ENCODE assay signal across 9 mouse cellular contexts in the genomic region with DNA sequence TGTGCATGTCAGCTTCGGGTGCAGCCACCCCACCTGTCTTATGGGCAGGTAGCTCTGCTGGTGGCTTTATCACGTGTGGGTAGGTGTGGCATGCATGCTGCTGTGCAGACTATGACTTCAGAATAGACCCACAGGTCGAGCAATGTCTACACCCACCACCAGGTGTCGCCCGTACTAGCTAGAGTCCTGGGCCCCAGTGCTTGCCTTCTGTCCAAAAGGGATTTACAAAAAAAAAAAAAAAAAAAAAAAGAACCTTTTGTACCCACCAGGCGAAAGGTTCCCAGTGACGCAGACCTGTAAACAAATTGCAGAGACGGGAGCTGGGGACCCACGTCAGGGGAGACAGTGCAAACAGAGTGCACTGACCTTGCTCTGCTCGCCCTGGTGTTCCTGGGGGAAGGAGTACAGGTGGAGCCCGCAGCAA. TPM values are rescaled to one million over a fixed set of nuclear protein-coding genes. Genes with fewer than 3 reads are reported as not detected.
DNase-seq lines count a peak whose midpoint lies in the region; ATAC-seq and TF ChIP-seq lines count a peak whose summit lies in the region.
"Had no signal": no experiment of that assay in that cellular context is flagged by ENCODE, and none has a peak within 500 bp of the region (broad histone marks: within the 10 kb centered on the region; RNA-seq: fewer than 3 reads in every experiment).

No protein-coding gene starts in this region.

- H3K9ac ChIP-seq in CH12.LX (ENCODE audit: insufficient read depth, low read depth): no peak overlapping the region
- H3K9ac ChIP-seq in forebrain, embryonic 11.5 days (ENCODE audit: low read length): no peak overlapping the region
- no peak overlapping the region for H3K9ac ChIP-seq in liver, postnatal 0 days (replicated peaks)
- no peak overlapping the region for H3K9ac ChIP-seq in neural tube, embryonic 15.5 days (replicated peaks)
- H3K9ac ChIP-seq: embryonic facial prominence, embryonic 15.5 days had no signal

- no peak overlapping the region for H3K27ac ChIP-seq in CH12.LX (ENCODE audit: insufficient read depth, low read depth)
- H3K27ac ChIP-seq in forebrain, embryonic 11.5 days (ENCODE audit: low read depth, low read length): no peak overlapping the region
- peak overlapping the region; percentile 93 for H3K27ac ChIP-seq in liver, postnatal 0 days (ENCODE audit: low read depth)
- no peak overlapping the region for H3K27ac ChIP-seq in neural tube, embryonic 15.5 days (replicated peaks)
- H3K27ac ChIP-seq in thymus, adult 2 months (ENCODE audit: control insufficient read depth, insufficient read depth, low read length): no peak overlapping the region
- H3K27ac ChIP-seq: embryonic facial prominence, embryonic 15.5 days had no signal

- no peak for TF ChIP-seq EP300 in CH12.LX (IDR thresholded peaks at IDR 0.05; ENCODE audit: low read length)
- peak; percentile 89 for TF ChIP-seq EP300 in liver, postnatal 0 days (IDR thresholded peaks at IDR 0.05; ENCODE audit: low read depth)

- peaks cover 68% of the 10 kb centered on the region for H3K27me3 ChIP-seq in CH12.LX (replicated peaks)
- H3K27me3 ChIP-seq in forebrain, embryonic 11.5 days (ENCODE audit: control insufficient read depth, insufficient read depth, low read length): no peaks in the 10 kb centered on the region
- no peaks in the 10 kb centered on the region for H3K27me3 ChIP-seq in liver, postnatal 0 days (ENCODE audit: insufficient read depth, low read length)
- H3K27me3 ChIP-seq in neural tube, embryonic 15.5 days (replicated peaks): no peaks in the 10 kb centered on the region
- H3K27me3 ChIP-seq in thymus, adult 2 months (ENCODE audit: control insufficient read depth, insufficient read depth, low read length): no peaks in the 10 kb centered on the region
- H3K27me3 ChIP-seq: embryonic facial prominence, embryonic 15.5 days had no signal

- H3K36me3 ChIP-seq in CH12.LX (replicated peaks in 1 of 2; ENCODE audit: control insufficient read depth in 1 of 2, insufficient read depth in 1 of 2, low read length in 1 of 2): no peaks in the 10 kb centered on the region
- no peaks in the 10 kb centered on the region for H3K36me3 ChIP-seq in forebrain, embryonic 11.5 days (ENCODE audit: control insufficient read depth, insufficient read depth, low read length)
- no peaks in the 10 kb centered on the region for H3K36me3 ChIP-seq in liver, postnatal 0 days (replicated peaks; ENCODE audit: insufficient read depth, low read length)
- H3K36me3 ChIP-seq in neural tube, embryonic 15.5 days: no peaks in the 10 kb centered on the region
- no peaks in the 10 kb centered on the region for H3K36me3 ChIP-seq in thymus, adult 2 months (ENCODE audit: control insufficient read depth, insufficient read depth, low read length)
- H3K36me3 ChIP-seq: embryonic facial prominence, embryonic 15.5 days had no signal

- peak; percentile 39 for TF ChIP-seq RAD21 in CH12.LX (IDR thresholded peaks at IDR 0.05; ENCODE audit: low read depth, low read length)

- 12% methylated on average over 11 of the region's 11 CpGs for WGBS in forebrain, embryonic 11.5 days
- 13% methylated on average over 11 of the region's 11 CpGs for WGBS in liver, postnatal 0 days (ENCODE audit: insufficient replicate concordance)
- WGBS in neural tube, embryonic 15.5 days: 21% methylated on average over 11 of the region's 11 CpGs
- WGBS in thymus, adult 2 months: 29% methylated on average over 11 of the region's 11 CpGs

- TF ChIP-seq POLR2A in CH12.LX (IDR thresholded peaks at IDR 0.05; ENCODE audit: low read depth, low read length): no peak
- TF ChIP-seq POLR2A in brain, embryonic 14.5 days (IDR thresholded peaks at IDR 0.05; ENCODE audit: borderline replicate concordance, extremely low read depth, insufficient read depth, insufficient read length, poor library complexity, severe bottlenecking): no peak
- no peak for TF ChIP-seq POLR2A in thymus, adult 2 months (IDR thresholded peaks at IDR 0.05; ENCODE audit: control insufficient read depth, extremely low read depth, insufficient read depth, low read length, poor library complexity)

- dilution Hi-C loops in CH12.LX (cut with MboI; ENCODE audit: extremely low pct_ligation_motif_present, extremely low pct_unique_long_range_greater_than_20kb, low sequenced_read_pairs): no loop called here

- TF ChIP-seq CTCF in CH12.LX (conservative IDR thresholded peaks at IDR 0.05 in 1 of 2, IDR thresholded peaks at IDR 0.05 in 1 of 2; ENCODE audit: low read depth in 2 of 2, low read length in 2 of 2): peak in 1 of 2 experiments; percentile 72; a peak in 3 of 4 replicates
- peak; percentile 80 for TF ChIP-seq CTCF in brain, embryonic 14.5 days (IDR thresholded peaks at IDR 0.05; ENCODE audit: borderline replicate concordance, extremely low read depth, insufficient read depth, insufficient read length)
- TF ChIP-seq CTCF in liver, postnatal 0 days (IDR thresholded peaks at IDR 0.05; ENCODE audit: low read depth): peak; percentile 78
- TF ChIP-seq CTCF in thymus, adult 2 months (IDR thresholded peaks at IDR 0.05; ENCODE audit: borderline replicate concordance, control insufficient read depth, extremely low read depth, insufficient read depth, low read length, poor library complexity): peak; percentile 30; the same call in 1 of the 2 replicates

- H3K4me2 ChIP-seq in CH12.LX (ENCODE audit: insufficient read depth, low read depth, poor library complexity, severe bottlenecking): no peak overlapping the region
- no peak overlapping the region for H3K4me2 ChIP-seq in forebrain, embryonic 11.5 days (ENCODE audit: low read depth, low read length, severe bottlenecking)
- no peak overlapping the region for H3K4me2 ChIP-seq in liver, postnatal 0 days (ENCODE audit: low read depth, low read length)
- H3K4me2 ChIP-seq in neural tube, embryonic 15.5 days: no peak overlapping the region
- H3K4me2 ChIP-seq: embryonic facial prominence, embryonic 15.5 days had no signal

- peaks cover 7% of the 10 kb centered on the region for H3K9me3 ChIP-seq in CH12.LX (replicated peaks; ENCODE audit: low read length)
- no peaks in the 10 kb centered on the region for H3K9me3 ChIP-seq in forebrain, embryonic 11.5 days (ENCODE audit: control insufficient read depth, low read length)
- no peaks in the 10 kb centered on the region for H3K9me3 ChIP-seq in liver, postnatal 0 days (ENCODE audit: low read length)
- no peaks in the 10 kb centered on the region for H3K9me3 ChIP-seq in neural tube, embryonic 15.5 days (replicated peaks)
- H3K9me3 ChIP-seq: embryonic facial prominence, embryonic 15.5 days had no signal

- DNase-seq in CH12.LX (ENCODE audit: extremely low read depth): peak; percentile 31
- peak; percentile 84 for DNase-seq in brain, embryonic 14.5 days (ENCODE audit: low read depth)
- DNase-seq in forebrain, embryonic 11.5 days (ENCODE audit: low spot score): peak; percentile 89
- DNase-seq in heart, postnatal 36 days: peak; percentile 78 to 85
- DNase-seq in layer of hippocampus, adult 18-20 months (ENCODE audit: low spot score in 2 of 2): peak; percentile 58 to 88
- peak; percentile 88 for DNase-seq in liver, postnatal 0 days
- peak; percentile 73 for DNase-seq in thymus, adult 2 months

- no peaks in the 10 kb centered on the region for H3K79me2 ChIP-seq in CH12.LX (replicated peaks; ENCODE audit: control insufficient read depth, extremely low read depth, insufficient read depth, poor library complexity, severe bottlenecking)

- intact Hi-C loops in heart, postnatal 36 days (cut with DNase I): no loop called here

- in situ Hi-C loops in CH12.LX (cut with MboI; ENCODE audit: low pct_ligation_motif_present, low pct_unique_long_range_greater_than_20kb, low sequenced_read_pairs): loop anchor here (10.0 kb wide), 1 partner anchor 90 kb away; no protein-coding TSS in a partner anchor

- peak; percentile 75 for ATAC-seq in forebrain, embryonic 11.5 days (replicated peaks; ENCODE audit: low FRiP score)
- peak; percentile 95 for ATAC-seq in liver, postnatal 0 days
- ATAC-seq in neural tube, embryonic 15.5 days (ENCODE audit: low FRiP score): peak; percentile 35

- H3K4me1 ChIP-seq in CH12.LX (ENCODE audit: control insufficient read depth in 1 of 2, insufficient read depth in 2 of 2): peaks cover 0 to under 1% of the 10 kb centered on the region in 2 experiments; a peak in 1 of 4 replicates
- H3K4me1 ChIP-seq in forebrain, embryonic 11.5 days (replicated peaks; ENCODE audit: control insufficient read depth, insufficient read depth, low read length): 0 out of 2 replicates have a peak, but pooled peaks cover 2% of the 10 kb centered on the region
- no peaks in the 10 kb centered on the region for H3K4me1 ChIP-seq in liver, postnatal 0 days (ENCODE audit: insufficient read depth)
- H3K4me1 ChIP-seq in neural tube, embryonic 15.5 days: 0 out of 2 replicates have a peak, but pooled peaks cover 2% of the 10 kb centered on the region
- H3K4me1 ChIP-seq in thymus, adult 2 months (replicated peaks; ENCODE audit: control insufficient read depth, insufficient read depth, low read length): no peaks in the 10 kb centered on the region
- H3K4me1 ChIP-seq: embryonic facial prominence, embryonic 15.5 days had no signal

- no peak overlapping the region for H3K4me3 ChIP-seq in CH12.LX (replicated peaks in 1 of 3; ENCODE audit: low read depth in 2 of 3, low read length in 2 of 3, poor library complexity in 1 of 3)
- H3K4me3 ChIP-seq in forebrain, embryonic 11.5 days (ENCODE audit: low read depth, low read length): no peak overlapping the region
- no peak overlapping the region for H3K4me3 ChIP-seq in liver, postnatal 0 days (ENCODE audit: low read depth, low read length)
- no peak overlapping the region for H3K4me3 ChIP-seq in neural tube, embryonic 15.5 days (replicated peaks)
- H3K4me3 ChIP-seq in thymus, adult 2 months (ENCODE audit: control insufficient read depth, insufficient read depth, low read length): no peak overlapping the region
- H3K4me3 ChIP-seq: embryonic facial prominence, embryonic 15.5 days had no signal

RNA-seq across cellular contexts. Expression of a gene that starts 6.6 kb away (rescaled TPM):
- total RNA-seq in CH12.LX (2012; rRNA removed) (not detected in 2 replicates), CH12.LX (2014; rRNA removed) (not detected in 2 replicates)
- polyA plus RNA-seq in CH12.LX (2012; ENCODE audit: insufficient read length, low read depth): 0.10 TPM in 1 of 2 replicates, not detected in the other
- polyA plus RNA-seq in brain, embryonic 14.5 days (2012; rRNA removed): 10.1 and 12.7 TPM in 2 replicates
- 1.2 and 1.8 TPM in 2 replicates for polyA plus RNA-seq in forebrain, embryonic 11.5 days (2014; fragmentation: Nextera tagmentation; extraction: Ambion mirVana)
- total RNA-seq in heart, postnatal 36 days (2021): under 1 TPM in 1 of 2 experiments, not detected in 1; 0.35 TPM
- total RNA-seq in layer of hippocampus, adult 18-20 months (2021): 10 to 100 TPM; 12.6 to 19.4 TPM
- polyA plus RNA-seq in liver, postnatal 0 days (2015; fragmentation: Nextera tagmentation; extraction: Ambion mirVana): 0.06 TPM in 1 of 2 replicates, not detected in the other
- 7.5 and 7.7 TPM in 2 replicates for polyA plus RNA-seq in neural tube, embryonic 15.5 days (2015; fragmentation: Nextera tagmentation; extraction: Ambion mirVana)
- 0.05 and 0.26 TPM in 2 replicates for polyA plus RNA-seq in thymus, adult 2 months (2012; rRNA removed)

RNA-seq across cellular contexts. Expression of a gene that starts 27.2 kb away (rescaled TPM):
- total RNA-seq in CH12.LX (2012; rRNA removed) (not detected in 2 replicates), CH12.LX (2014; rRNA removed) (not detected in 2 replicates)
- not detected in 2 replicates for polyA plus RNA-seq in CH12.LX (2012; ENCODE audit: insufficient read length, low read depth)
- polyA plus RNA-seq in brain, embryonic 14.5 days (2012; rRNA removed): 11.8 and 12.6 TPM in 2 replicates
- 2.8 and 3.0 TPM in 2 replicates for polyA plus RNA-seq in forebrain, embryonic 11.5 days (2014; fragmentation: Nextera tagmentation; extraction: Ambion mirVana)
- 10 to 100 TPM; 60.8 to 87.4 TPM for total RNA-seq in heart, postnatal 36 days (2021)
- total RNA-seq in layer of hippocampus, adult 18-20 months (2021): 10 to 100 TPM; 36.5 to 44.2 TPM
- 22.4 and 45.6 TPM in 2 replicates for polyA plus RNA-seq in liver, postnatal 0 days (2015; fragmentation: Nextera tagmentation; extraction: Ambion mirVana)
- 16.9 and 18.5 TPM in 2 replicates for polyA plus RNA-seq in neural tube, embryonic 15.5 days (2015; fragmentation: Nextera tagmentation; extraction: Ambion mirVana)
- 18.6 and 23.8 TPM in 2 replicates for polyA plus RNA-seq in thymus, adult 2 months (2012; rRNA removed)

RNA-seq across cellular contexts. Expression of a gene that starts 51.0 kb away (rescaled TPM):
- 0.08 and 0.13 TPM in 2 replicates for total RNA-seq in CH12.LX (2012; rRNA removed)
- total RNA-seq in CH12.LX (2014; rRNA removed): 0.07 and 0.11 TPM in 2 replicates
- not detected in 2 replicates for polyA plus RNA-seq in CH12.LX (2012; ENCODE audit: insufficient read length, low read depth)
- 20.4 and 33.6 TPM in 2 replicates for polyA plus RNA-seq in brain, embryonic 14.5 days (2012; rRNA removed)
- 1.2 and 2.8 TPM in 2 replicates for polyA plus RNA-seq in forebrain, embryonic 11.5 days (2014; fragmentation: Nextera tagmentation; extraction: Ambion mirVana)
- total RNA-seq in heart, postnatal 36 days (2021): 1 to 10 TPM; 1.9 to 2.2 TPM
- total RNA-seq in layer of hippocampus, adult 18-20 months (2021): 10 to 100 TPM; 40.1 to 43.6 TPM
- 104 and 114 TPM in 2 replicates for polyA plus RNA-seq in liver, postnatal 0 days (2015; fragmentation: Nextera tagmentation; extraction: Ambion mirVana)
- polyA plus RNA-seq in neural tube, embryonic 15.5 days (2015; fragmentation: Nextera tagmentation; extraction: Ambion mirVana): 60.1 and 68.2 TPM in 2 replicates
- polyA plus RNA-seq in thymus, adult 2 months (2012; rRNA removed): 14.0 and 14.8 TPM in 2 replicates

Comparison
In these comparisons a context has a peak if more than half of its experiments do, and no peak if none do; other contexts are left out.
1. DNase-seq: peak in every context shown above with its lines; median percentile 89 in forebrain, embryonic 11.5 days; 88 in liver, postnatal 0 days; 84 in brain, embryonic 14.5 days; 82 in heart, postnatal 36 days; 73 in layer of hippocampus, adult 18-20 months; 73 in thymus, adult 2 months; 31 in CH12.LX.
2. ATAC-seq: peak in every context shown above with its lines; median percentile 95 in liver, postnatal 0 days; 75 in forebrain, embryonic 11.5 days; 35 in neural tube, embryonic 15.5 days.